Mouse (Mus musculus) CH12.LX (cell line): ENCODE measurements at regions not wholly inside any gene's neighbourhood (a gene's known extent, or its start where the extent isn't known, plus 50 kb on each side); places are given as distances from the start of the nearest gene placed in this dataset.

ENCODE experiments used
- DNase-seq: peaks from one replicate; pipeline ENCODE4 v3.0.0-alpha.2; 2013; ENCODE audit errors: extremely low read depth
- H3K27ac ChIP-seq: 2 replicates; pipeline ENCODE4 v1.5.1; 2012; ENCODE audit warnings: low read depth, mild to moderate bottlenecking, control low read depth, moderate library complexity; ENCODE audit not compliant: insufficient read depth
- H3K27me3 ChIP-seq: replicated peaks from 2 replicates; pipeline ENCODE3; 2012; ENCODE audit warnings: inconsistent platforms
- H3K36me3 ChIP-seq, 2 experiments: replicated peaks in 1 of 2; 2 replicates each; pipeline versions ENCODE3 to v1.6.1; 2012; ENCODE audit warnings: inconsistent platforms in 1 of 2, low read length in 1 of 2, mild to moderate bottlenecking in 1 of 2, mixed read lengths in 1 of 2, moderate library complexity in 1 of 2; ENCODE audit not compliant: control insufficient read depth in 1 of 2, insufficient read depth in 1 of 2
- H3K4me1 ChIP-seq, 2 experiments: 2 replicates each; pipeline ENCODE4 v1.6.1; 2012; ENCODE audit warnings: inconsistent platforms in 1 of 2, moderate library complexity in 1 of 2; ENCODE audit not compliant: insufficient read depth in 2 of 2, control insufficient read depth in 1 of 2
- H3K4me2 ChIP-seq: 2 replicates; pipeline ENCODE4 v1.6.1; 2012; ENCODE audit warnings: low read depth, mild to moderate bottlenecking, control low read depth; ENCODE audit not compliant: poor library complexity, insufficient read depth, severe bottlenecking
- H3K4me3 ChIP-seq, 3 experiments: fragments of 150-350 bp in 1 of 3; sonication (generic) in 1 of 3; replicated peaks in 1 of 3; 2 replicates each; pipeline versions ENCODE3 to v1.5.1; 2011 to 2012; ENCODE audit warnings: low read depth in 2 of 3, low read length in 2 of 3, mild to moderate bottlenecking in 2 of 3, moderate library complexity in 2 of 3, control low read depth in 1 of 3, improper control_type of control experiment in 1 of 3, inconsistent platforms in 1 of 3, mixed read lengths in 1 of 3; ENCODE audit not compliant: poor library complexity in 1 of 3
- H3K79me2 ChIP-seq: replicated peaks from 2 replicates; pipeline ENCODE4 v1.6.1; 2012; ENCODE audit warnings: mild to moderate bottlenecking, moderate library complexity; ENCODE audit not compliant: control insufficient read depth, poor library complexity, insufficient read depth, severe bottlenecking; ENCODE audit errors: extremely low read depth
- H3K9ac ChIP-seq: 2 replicates; pipeline ENCODE4 v1.6.1; 2012; ENCODE audit warnings: low read depth, mild to moderate bottlenecking, control low read depth, moderate library complexity; ENCODE audit not compliant: insufficient read depth
- H3K9me3 ChIP-seq: replicated peaks from 2 replicates; pipeline ENCODE3; 2012; ENCODE audit warnings: low read length, inconsistent platforms, mixed read lengths
- BHLHE40 ChIP-seq: IDR thresholded peaks from 2 replicates; pipeline ENCODE4 v1.6.1; 2011; ENCODE audit warnings: mild to moderate bottlenecking, low read depth, low read length, improper control_type of control experiment
- CHD1 ChIP-seq: IDR thresholded peaks from 2 replicates; pipeline ENCODE4 v1.6.1; 2012; ENCODE audit warnings: low read depth, low read length, improper control_type of control experiment, inconsistent platforms
- CHD2 ChIP-seq: IDR thresholded peaks from 2 replicates; pipeline ENCODE4 v1.6.1; 2011; ENCODE audit warnings: low read length, improper control_type of control experiment
- CTCF ChIP-seq, 2 experiments: IDR thresholded peaks in 1 of 2; conservative IDR thresholded peaks in 1 of 2; 2 replicates each; pipeline ENCODE4 v1.5.1; 2011 to 2012; ENCODE audit warnings: low read depth in 2 of 2, low read length in 2 of 2, improper control_type of control experiment in 1 of 2, inconsistent platforms in 1 of 2, mild to moderate bottlenecking in 1 of 2, moderate library complexity in 1 of 2
- E2F4 ChIP-seq: IDR thresholded peaks from 2 replicates; pipeline ENCODE4 v1.6.1; 2011; ENCODE audit warnings: low read depth, low read length, improper control_type of control experiment; ENCODE audit not compliant: insufficient replicate concordance
- EP300 ChIP-seq: IDR thresholded peaks from 2 replicates; pipeline ENCODE4 v1.6.1; 2011; ENCODE audit warnings: low read length, improper control_type of control experiment
- ETS1 ChIP-seq: conservative IDR thresholded peaks from 2 replicates; pipeline ENCODE4 v1.6.1; 2012; ENCODE audit warnings: low read depth, mild to moderate bottlenecking, inconsistent platforms, low read length, improper control_type of control experiment, moderate library complexity
- GABPA ChIP-seq: IDR thresholded peaks from 2 replicates; pipeline ENCODE4 v1.6.1; 2012; ENCODE audit warnings: low read depth, low read length, improper control_type of control experiment, inconsistent platforms; ENCODE audit not compliant: insufficient replicate concordance
- HCFC1 ChIP-seq: IDR thresholded peaks from 2 replicates; pipeline ENCODE4 v1.6.1; 2012; ENCODE audit warnings: low read depth, mild to moderate bottlenecking, inconsistent platforms, low read length, improper control_type of control experiment
- IRF4 ChIP-seq: IDR thresholded peaks from 2 replicates; pipeline ENCODE4 v1.6.1; 2014; ENCODE audit warnings: low read depth, mild to moderate bottlenecking, inconsistent platforms, low read length, improper control_type of control experiment
- JUN ChIP-seq: IDR thresholded peaks from 2 replicates; pipeline ENCODE4 v1.6.1; 2011; ENCODE audit warnings: low read depth, mild to moderate bottlenecking, low read length, improper control_type of control experiment, moderate library complexity; ENCODE audit not compliant: insufficient read depth
- JUND ChIP-seq: conservative IDR thresholded peaks from 2 replicates; pipeline ENCODE4 v1.6.1; 2011; ENCODE audit warnings: low read depth, low read length, improper control_type of control experiment
- KAT2A ChIP-seq: IDR thresholded peaks from 2 replicates; pipeline ENCODE4 v1.6.1; 2012; ENCODE audit warnings: low read length, improper control_type of control experiment, inconsistent platforms; ENCODE audit not compliant: insufficient replicate concordance
- MAFK ChIP-seq: IDR thresholded peaks from 2 replicates; pipeline ENCODE4 v1.6.1; 2011; ENCODE audit warnings: low read length, improper control_type of control experiment; ENCODE audit not compliant: insufficient replicate concordance
- MAX ChIP-seq: IDR thresholded peaks from 2 replicates; pipeline ENCODE4 v1.6.1; 2011; ENCODE audit warnings: low read length, improper control_type of control experiment
- MEF2A ChIP-seq: IDR thresholded peaks from 2 replicates; pipeline ENCODE4 v1.6.1; 2014; ENCODE audit warnings: low read depth, mild to moderate bottlenecking, inconsistent platforms, low read length, improper control_type of control experiment, borderline replicate concordance
- MXI1 ChIP-seq: IDR thresholded peaks from 2 replicates; pipeline ENCODE4 v1.6.1; 2011; ENCODE audit warnings: mild to moderate bottlenecking, low read depth, low read length, improper control_type of control experiment
- NRF1 ChIP-seq: IDR thresholded peaks from 2 replicates; pipeline ENCODE4 v1.6.1; 2014; ENCODE audit warnings: low read depth, mild to moderate bottlenecking, inconsistent platforms, low read length, improper control_type of control experiment, moderate library complexity
- PAX5 ChIP-seq: IDR thresholded peaks from 2 replicates; pipeline ENCODE4 v1.6.1; 2012; ENCODE audit warnings: low read length, inconsistent platforms, mixed read lengths
- POLR2A ChIP-seq: IDR thresholded peaks from 2 replicates; pipeline ENCODE4 v1.6.1; 2011; ENCODE audit warnings: low read depth, mild to moderate bottlenecking, improper control_type of control experiment, low read length
- RCOR1 ChIP-seq: conservative IDR thresholded peaks from 2 replicates; pipeline ENCODE4 v1.6.1; 2012; ENCODE audit warnings: low read depth, mild to moderate bottlenecking, inconsistent platforms, low read length, improper control_type of control experiment
- TCF12 ChIP-seq: IDR thresholded peaks from 2 replicates; pipeline ENCODE4 v1.6.1; 2014; ENCODE audit warnings: low read depth, mild to moderate bottlenecking, inconsistent platforms, low read length, improper control_type of control experiment
- USF1 ChIP-seq: IDR thresholded peaks from 2 replicates; pipeline ENCODE4 v1.6.1; 2014; ENCODE audit warnings: low read depth, mild to moderate bottlenecking, inconsistent platforms, low read length, improper control_type of control experiment
- ZNF384 ChIP-seq: IDR thresholded peaks from 2 replicates; pipeline ENCODE4 v1.6.1; 2012; ENCODE audit warnings: low read depth, low read length, improper control_type of control experiment, inconsistent platforms
- dilution Hi-C: fragments of 300-500 bp; cut with MboI; formaldehyde crosslinking; loops from 2 replicates; pipeline ENCODE4 v1.14.3; 2020; ENCODE audit warnings: low sequenced_read_pairs; ENCODE audit not compliant: extremely low pct_unique_long_range_greater_than_20kb, extremely low pct_ligation_motif_present
- in situ Hi-C: fragments of 300-500 bp; cut with MboI; formaldehyde crosslinking; loops from 3 replicates; pipeline ENCODE4 v1.14.3; 2019; ENCODE audit warnings: low sequenced_read_pairs, low pct_ligation_motif_present, low pct_unique_long_range_greater_than_20kb, mixed read lengths

DNA sequence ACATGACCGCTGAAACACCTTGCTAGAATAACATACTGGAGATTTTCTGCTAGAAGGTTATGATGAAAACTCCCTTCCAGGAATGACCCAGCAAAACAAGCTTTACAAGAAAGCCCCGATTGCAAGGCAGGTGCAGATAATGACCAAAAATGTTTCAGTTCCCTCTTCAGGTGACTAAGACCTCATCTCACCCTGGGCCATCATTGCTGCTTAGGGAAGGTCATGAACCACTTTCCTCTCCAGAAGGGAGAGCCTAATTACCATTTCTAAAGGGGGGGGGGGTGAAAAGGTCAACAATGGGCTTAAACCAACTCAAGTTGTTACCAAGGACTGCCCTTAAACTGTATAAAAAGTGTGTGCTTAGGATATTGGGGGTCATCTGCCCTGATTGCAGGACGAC lies 59.8 kb upstream of the Speer4c start:
- no peaks in the 10 kb centered on the region for H3K27me3 ChIP-seq
- peaks cover 0 to 23% of the 10 kb centered on the region in 2 experiments; a peak in 1 of 4 replicates for H3K4me1 ChIP-seq
- H3K79me2 ChIP-seq = no peaks in the 10 kb centered on the region
- no peak overlapping the region for H3K4me2 ChIP-seq
- H3K27ac ChIP-seq = peak overlapping the region; percentile 68
- peak; percentile 89 for TF ChIP-seq BHLHE40
- TF ChIP-seq GABPA = no peak
- no peak for TF ChIP-seq CTCF (conservative IDR thresholded peaks at IDR 0.05 in 1 of 2, IDR thresholded peaks at IDR 0.05 in 1 of 2; ENCODE audit: low read depth in 2 of 2, low read length in 2 of 2)
- peak; percentile 85 for TF ChIP-seq IRF4
- peak; percentile 34; the same call in 1 of the 2 replicates for TF ChIP-seq MAFK
- no peak for TF ChIP-seq CHD2
- no peak for TF ChIP-seq POLR2A
- TF ChIP-seq EP300 = peak; percentile 86
- peak; percentile 80 for TF ChIP-seq ETS1
- no peak for TF ChIP-seq HCFC1
- TF ChIP-seq TCF12 = peak; percentile 58; the same call in 1 of the 2 replicates
- TF ChIP-seq MEF2A = 0 out of 2 replicates have a peak, but pooled peaks have one; percentile 13
- H3K4me3 ChIP-seq = no peak overlapping the region
- dilution Hi-C loops (no loop called here), in situ Hi-C loops (no loop called here)
- peak; percentile 67 for DNase-seq
- H3K9ac ChIP-seq = no peak overlapping the region
- H3K9me3 ChIP-seq = peaks cover 8% of the 10 kb centered on the region
- H3K36me3 ChIP-seq = no peaks in the 10 kb centered on the region

DNA sequence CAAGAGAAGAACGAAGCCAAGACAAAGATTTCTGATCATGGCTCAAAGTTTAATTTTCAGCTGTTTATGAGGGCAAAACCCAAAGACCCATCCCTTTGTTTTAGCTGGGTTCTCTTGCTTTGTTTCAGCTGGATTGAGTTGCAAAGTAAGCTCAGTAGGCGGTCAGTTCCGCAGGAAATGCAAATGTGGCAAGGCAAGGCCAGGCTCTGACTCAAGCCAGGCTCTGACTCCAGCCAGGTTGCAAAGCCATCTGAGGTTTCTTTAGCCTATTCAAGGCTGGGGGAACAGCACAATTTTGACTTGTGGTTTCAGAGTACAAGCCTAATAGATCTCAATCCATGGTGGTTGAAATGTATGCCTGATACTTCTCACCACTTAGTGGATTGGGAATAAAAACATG lies 60.5 kb upstream of the Speer4c start:
- H3K4me3 ChIP-seq = no peak overlapping the region
- H3K79me2 ChIP-seq = no peaks in the 10 kb centered on the region
- DNase-seq = peak; percentile 59
- dilution Hi-C loops = no loop called here
- H3K4me2 ChIP-seq = no peak overlapping the region; the same call in 1 of the 2 replicates
- no peaks in the 10 kb centered on the region for H3K36me3 ChIP-seq
- H3K9me3 ChIP-seq = peaks cover 8% of the 10 kb centered on the region
- TF ChIP-seq ETS1 (peak; percentile 30), GABPA (no peak), PAX5 (no peak), EP300 (peak; percentile 12; the same call in 1 of the 2 replicates)
- peaks cover 0 to 23% of the 10 kb centered on the region in 2 experiments; a peak in 1 of 4 replicates for H3K4me1 ChIP-seq
- no peaks in the 10 kb centered on the region for H3K27me3 ChIP-seq
- in situ Hi-C loops = no loop called here
- H3K9ac ChIP-seq = no peak overlapping the region
- H3K27ac ChIP-seq = peak overlapping the region; percentile 68

DNA sequence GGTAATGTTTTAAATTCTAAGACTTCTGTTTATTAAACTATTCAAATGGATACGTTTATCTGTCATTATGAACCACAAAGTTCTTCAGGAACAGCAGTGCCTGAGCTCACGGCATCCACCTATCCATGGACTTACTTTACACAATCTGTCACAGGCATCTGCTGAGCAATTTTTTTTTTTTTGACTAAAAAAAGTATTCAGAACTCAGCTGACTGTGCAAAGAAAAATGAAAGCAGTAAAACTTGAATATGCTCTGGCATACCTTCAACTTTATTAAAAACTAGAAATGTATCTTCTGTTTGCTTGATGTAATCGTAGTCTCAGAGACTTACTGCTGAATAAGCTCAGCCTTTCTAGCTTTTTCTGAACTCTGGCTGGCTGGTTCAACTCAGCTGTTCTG lies 62.0 kb upstream of the Speer4c start:
- Histone ChIP-seq H3K79me2 (no peaks in the 10 kb centered on the region), H3K4me2 (no peak overlapping the region), H3K27me3 (no peaks in the 10 kb centered on the region), H3K4me1 (peaks cover 0 to 23% of the 10 kb centered on the region in 2 experiments; a peak in 1 of 4 replicates), H3K36me3 (no peaks in the 10 kb centered on the region), H3K9me3 (peaks cover 8% of the 10 kb centered on the region), H3K9ac (no peak overlapping the region), H3K27ac (no peak overlapping the region)
- dilution Hi-C loops = no loop called here
- DNase-seq = no peak
- TF ChIP-seq CHD1 (no peak), MAX (no peak), PAX5 (no peak), POLR2A (no peak), RCOR1 (no peak), USF1 (no peak), NRF1 (no peak), ZNF384 (no peak), E2F4 (no peak), MXI1 (no peak), KAT2A (no peak), IRF4 (no peak), CTCF (conservative IDR thresholded peaks at IDR 0.05 in 1 of 2, IDR thresholded peaks at IDR 0.05 in 1 of 2; ENCODE audit: low read depth in 2 of 2, low read length in 2 of 2) (no peak), JUND (no peak), JUN (no peak)
- TF ChIP-seq, all 38 proteins: peak for 0
- in situ Hi-C loops = no loop called here
- H3K4me3 ChIP-seq = no peak overlapping the region
